Mouse (Mus musculus) spleen, adult 2 months (tissue): ENCODE measurements around the gene Ice1. TPM values are rescaled to one million over a fixed set of nuclear protein-coding genes. Genes with fewer than 3 reads are reported as not detected.

ENCODE experiments used
- DNase-seq, 2 experiments: peaks; one replicate each; pipeline versions ENCODE4 v3.0.0 to v3.0.0-alpha.2; 2012 to 2021; ENCODE audit warnings: low spot score in 2 of 2, low read depth in 1 of 2
- H3K27ac ChIP-seq: fragments of 200-500 bp; 2 replicates; pipeline ENCODE4 v1.5.1; 2012; ENCODE audit warnings: low read length, inconsistent platforms; ENCODE audit not compliant: insufficient read depth
- H3K27me3 ChIP-seq: fragments of 200-500 bp; 2 replicates; pipeline ENCODE4 v1.6.1; 2012; ENCODE audit warnings: mild to moderate bottlenecking, moderate library complexity, low read length, inconsistent platforms; ENCODE audit not compliant: control insufficient read depth, insufficient read depth
- H3K36me3 ChIP-seq: fragments of 200-500 bp; 2 replicates; pipeline ENCODE4 v1.6.1; 2012; ENCODE audit warnings: mild to moderate bottlenecking, low read length, inconsistent platforms; ENCODE audit not compliant: control insufficient read depth, insufficient read depth
- H3K4me1 ChIP-seq: fragments of 200-500 bp; 2 replicates; pipeline ENCODE4 v1.6.1; 2011; ENCODE audit warnings: inconsistent platforms; ENCODE audit not compliant: control insufficient read depth, insufficient read depth, insufficient read length
- H3K4me3 ChIP-seq: fragments of 200-500 bp; 2 replicates; pipeline ENCODE4 v1.5.1; 2011; ENCODE audit warnings: mild to moderate bottlenecking, inconsistent platforms; ENCODE audit not compliant: insufficient read depth, insufficient read length; ENCODE audit errors: extremely low read depth
- CTCF ChIP-seq: fragments of 200-500 bp; IDR thresholded peaks from 2 replicates; pipeline ENCODE4 v1.5.1; 2011; ENCODE audit warnings: mild to moderate bottlenecking, inconsistent platforms; ENCODE audit not compliant: insufficient read depth, insufficient read length, insufficient replicate concordance; ENCODE audit errors: extremely low read depth
- POLR2A ChIP-seq: fragments of 200-500 bp; IDR thresholded peaks from 2 replicates; pipeline ENCODE4 v1.6.1; 2011; ENCODE audit warnings: low read depth, low read length, inconsistent platforms
- WGBS: fragments of 180-500 bp; shearing (Covaris S2); methylation state at CpG from one replicate; pipeline ENCODE4 v1.1.7; 2018; 5-methylcytosine and 5-hydroxymethylcytosine counted together
- polyA plus RNA-seq: library from polyadenylated mRNA; depleted of rRNA; stranded (reverse); fragments of >200 nt; gene quantifications from 2 replicates; pipeline ENCODE4 v1.2.3, GENCODE M21; 2012

Gene Ice1
- polyA plus RNA-seq, 1 experiment: 20.4 TPM

GRCm38 (mm10) chr13:70582517-70582916 is 54.9 kb downstream of the Ice1 start:
- H3K27ac ChIP-seq: no peak overlapping the region
- no peak overlapping the region for H3K4me3 ChIP-seq
- no peaks in the 10 kb centered on the region for H3K27me3 ChIP-seq
- no peaks in the 10 kb centered on the region for H3K4me1 ChIP-seq
- 40% methylated on average over 2 of the region's 2 CpGs for WGBS
- no peak for DNase-seq
- TF ChIP-seq POLR2A (no peak), CTCF (no peak; the same call in 1 of the 2 replicates)
- H3K36me3 ChIP-seq: peaks cover 6% of the 10 kb centered on the region; the same call in 1 of the 2 replicates

- H3K27ac ChIP-seq: no peak overlapping the region
- no peaks in the 10 kb centered on the region for H3K4me1 ChIP-seq
- TF ChIP-seq POLR2A (no peak), CTCF (no peak)
- no peak for DNase-seq
- H3K4me3 ChIP-seq: no peak overlapping the region
- WGBS: 91% methylated on average over 4 of the region's 4 CpGs
- peaks cover 3% of the 10 kb centered on the region; the same call in 1 of the 2 replicates for H3K36me3 ChIP-seq
- H3K27me3 ChIP-seq: no peaks in the 10 kb centered on the region
These were observed 55.9 kb downstream of the Ice1 start for GRCm38 (mm10) chr13:70581509-70581908.

DNA sequence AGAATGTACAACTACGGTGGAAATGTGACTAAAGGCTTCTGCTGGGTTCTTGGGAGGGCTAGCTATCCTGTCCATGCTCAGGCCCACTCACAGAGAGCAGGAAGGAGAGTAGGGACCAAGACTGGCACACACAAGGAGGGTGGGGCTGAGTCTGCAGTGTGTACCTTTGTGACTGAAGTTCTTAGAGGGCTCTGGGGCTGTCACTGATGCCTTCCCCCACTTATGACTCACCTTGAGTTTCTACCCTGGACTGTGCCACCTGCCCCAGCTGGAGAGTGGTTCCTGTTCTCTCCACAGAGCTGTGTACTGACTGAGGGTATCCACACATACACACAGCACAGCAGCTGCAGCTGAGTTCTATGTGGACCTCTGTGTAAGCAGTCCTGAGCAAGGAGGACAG is 63.2 kb downstream of the Ice1 start:
- no peak overlapping the region for H3K27ac ChIP-seq
- no peak for TF ChIP-seq CTCF
- no peak for TF ChIP-seq POLR2A
- no peak overlapping the region for H3K4me3 ChIP-seq
- H3K4me1 ChIP-seq: no peaks in the 10 kb centered on the region
- H3K36me3 ChIP-seq: no peaks in the 10 kb centered on the region
- DNase-seq: no peak
- H3K27me3 ChIP-seq: no peaks in the 10 kb centered on the region
- WGBS: 83% methylated on average over 1 of the region's 1 CpGs

GRCm38 (mm10) chr13:70567889-70568288 is 69.5 kb downstream of the Ice1 start:
- no peak for DNase-seq
- no peak overlapping the region for H3K4me3 ChIP-seq
- TF ChIP-seq POLR2A: no peak
- no peak for TF ChIP-seq CTCF
- H3K36me3 ChIP-seq: no peaks in the 10 kb centered on the region
- H3K27ac ChIP-seq: no peak overlapping the region
- 57% methylated on average over 2 of the region's 2 CpGs for WGBS
- H3K4me1 ChIP-seq: no peaks in the 10 kb centered on the region
- H3K27me3 ChIP-seq: no peaks in the 10 kb centered on the region

DNA sequence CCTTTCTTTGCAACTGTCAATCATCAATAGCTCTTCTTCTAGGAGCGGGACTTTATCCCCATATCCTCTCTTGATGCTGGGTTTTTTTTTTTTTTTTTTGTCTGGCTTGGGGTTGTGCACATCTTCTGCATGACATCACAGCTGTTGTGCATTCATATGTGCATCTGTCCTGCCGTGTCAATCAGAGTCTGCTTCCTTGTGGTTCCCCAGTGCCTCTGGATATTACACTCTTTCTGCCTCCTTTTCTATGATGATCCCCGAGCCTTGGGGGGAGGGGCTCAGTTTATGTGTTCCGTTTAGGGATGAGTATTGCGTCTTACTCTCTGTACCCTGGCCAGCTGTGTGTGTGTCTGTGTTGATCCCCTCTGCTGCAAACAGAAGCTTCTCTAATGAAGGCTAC is 84.0 kb downstream of the Ice1 start:
- no peaks in the 10 kb centered on the region for H3K4me1 ChIP-seq
- no peak overlapping the region for H3K4me3 ChIP-seq
- 81% methylated on average over 5 of the region's 5 CpGs for whole genome bisulfite sequencing
- H3K27me3 ChIP-seq: no peaks in the 10 kb centered on the region
- no peaks in the 10 kb centered on the region for H3K36me3 ChIP-seq
- DNase-seq: no peak
- no peak overlapping the region for H3K27ac ChIP-seq
- TF ChIP-seq CTCF: no peak
- no peak for TF ChIP-seq POLR2A

DNA sequence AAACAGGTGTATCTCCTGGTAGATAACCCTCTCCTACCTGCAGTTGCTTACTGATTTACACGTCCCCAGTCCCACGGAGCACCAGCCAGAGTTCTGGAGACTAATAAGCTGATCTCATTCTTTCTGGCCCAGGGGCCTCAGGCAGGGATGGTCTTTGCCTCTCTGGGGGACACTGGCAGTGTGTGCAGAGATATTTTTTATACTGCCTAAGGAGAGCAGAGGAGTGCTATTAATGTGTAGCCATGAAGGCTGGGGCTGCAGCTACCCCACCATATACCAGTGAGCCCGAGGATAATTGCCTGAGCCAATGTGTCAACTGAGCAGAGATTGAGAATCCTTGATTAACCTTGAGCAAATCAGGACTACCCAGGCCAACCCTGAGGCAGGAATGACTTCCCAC is 90.0 kb downstream of the Ice1 start:
- no peaks in the 10 kb centered on the region for H3K4me1 ChIP-seq
- no peak overlapping the region for H3K4me3 ChIP-seq
- no peak for TF ChIP-seq POLR2A
- no peak for TF ChIP-seq CTCF
- no peak overlapping the region for H3K27ac ChIP-seq
- no peak for DNase-seq
- 66% methylated on average over 3 of the region's 3 CpGs for WGBS
- no peaks in the 10 kb centered on the region for H3K36me3 ChIP-seq
- no peaks in the 10 kb centered on the region for H3K27me3 ChIP-seq

GRCm38 (mm10) chr13:70545261-70545660 is 92.2 kb downstream of the Ice1 start:
- Histone ChIP-seq H3K27ac (no peak overlapping the region), H3K36me3 (no peaks in the 10 kb centered on the region), H3K4me1 (no peaks in the 10 kb centered on the region), H3K4me3 (no peak overlapping the region), H3K27me3 (no peaks in the 10 kb centered on the region)
- whole genome bisulfite sequencing: 19% methylated on average over 1 of the region's 1 CpGs
- DNase-seq: no peak
- TF ChIP-seq CTCF (no peak), POLR2A (no peak)
